Mouse (Mus musculus) myocyte (in vitro differentiated cells): ENCODE measurements around the gene Ntrk3. TPM values are rescaled to one million over a fixed set of nuclear protein-coding genes. Genes with fewer than 3 reads are reported as not detected.

Experiments
- polyA plus RNA-seq: library from polyadenylated mRNA; unstranded; fragments of >200 nt; fragmentation: generic; extraction: Trizol; gene quantifications from one replicate; pipeline ENCODE4 v1.2.1, GENCODE M21; 2012; ENCODE audit warnings: missing spikeins

Gene Ntrk3
- polyA plus RNA-seq, 1 experiment = 0.17 TPM

Other genes starting within 250 kb of the Ntrk3 start
- gene Mrps11, start 45.1 kb upstream of the Ntrk3 start, polyA plus RNA-seq = 57.7 TPM
- 22.3 TPM for gene Mrpl46, start 45.5 kb upstream of the Ntrk3 start, polyA plus RNA-seq
- 12.0 TPM for gene Det1, start 109.3 kb upstream of the Ntrk3 start, polyA plus RNA-seq
- gene Aen, start 157.8 kb upstream of the Ntrk3 start, polyA plus RNA-seq = 52.8 TPM
- 10.5 TPM for gene Isg20, start 175.4 kb upstream of the Ntrk3 start, polyA plus RNA-seq